Mouse (Mus musculus) heart, embryonic 12.5 days (tissue): ENCODE results near the gene Klhl5. TPM values are rescaled to one million over a fixed set of nuclear protein-coding genes. Genes with fewer than 3 reads are reported as not detected.

Source experiments
- ATAC-seq: fragments of 200-750 bp; cut with Nextera tagmentation; 2 replicates; pipeline ENCODE4 v1.8.0; 2017; ENCODE audit warnings: moderate TSS enrichment, moderate library complexity; ENCODE audit not compliant: insufficient number of reproducible peaks, low FRiP score
- H3K27ac ChIP-seq: fragments of 300-500 bp; sonication (generic); 2 replicates; pipeline ENCODE4 v1.5.1; 2016; ENCODE audit warnings: mild to moderate bottlenecking, moderate library complexity; ENCODE audit not compliant: poor library complexity, severe bottlenecking
- H3K27me3 ChIP-seq: fragments of 300-500 bp; sonication (generic); replicated peaks from 2 replicates; pipeline ENCODE4 v1.6.1; 2016; ENCODE audit warnings: mild to moderate bottlenecking, moderate library complexity
- H3K36me3 ChIP-seq: fragments of 300-500 bp; sonication (generic); 2 replicates; pipeline ENCODE4 v1.6.1; 2016; ENCODE audit warnings: mild to moderate bottlenecking, moderate library complexity
- H3K4me1 ChIP-seq: fragments of 300-500 bp; sonication (generic); replicated peaks from 2 replicates; pipeline ENCODE4 v1.6.1; 2016; ENCODE audit warnings: mild to moderate bottlenecking
- H3K4me2 ChIP-seq: fragments of 300-500 bp; sonication (generic); 2 replicates; pipeline ENCODE4 v1.6.1; 2016; ENCODE audit warnings: mild to moderate bottlenecking, moderate library complexity
- H3K4me3 ChIP-seq: fragments of 300-500 bp; sonication (generic); 2 replicates; pipeline ENCODE4 v1.5.1; 2016; ENCODE audit warnings: mild to moderate bottlenecking
- H3K9ac ChIP-seq: fragments of 300-500 bp; sonication (generic); 2 replicates; pipeline ENCODE4 v1.6.1; 2016; ENCODE audit warnings: mild to moderate bottlenecking, moderate library complexity
- H3K9me3 ChIP-seq: fragments of 300-500 bp; sonication (generic); replicated peaks from 2 replicates; pipeline ENCODE4 v1.6.1; 2016; ENCODE audit warnings: mild to moderate bottlenecking, moderate library complexity
- WGBS: fragments of 180-500 bp; shearing (Covaris S2); methylation state at CpG from one replicate; pipeline ENCODE4 v1.1.7; 2016; 5-methylcytosine and 5-hydroxymethylcytosine counted together
- polyA plus RNA-seq: library from polyadenylated mRNA; unstranded; fragments of >200 nt; fragmentation: Nextera tagmentation; extraction: Ambion mirVana; gene quantifications from 2 replicates; pipeline ENCODE4 v1.2.1, GENCODE M21; 2016

Klhl5 gene
- polyA plus RNA-seq, 1 experiment from 2014 or later = 18.8 TPM

GRCm38 (mm10) chr5:65199346-65200128, 92.2 kb downstream of the Klhl5 start, which contains the start of gene Wdr19:
Gene Wdr19, plus strand, starts transcription at chr5:65199696.
- under 1% methylated on average over 37 of the region's 37 CpGs for WGBS

DNA sequence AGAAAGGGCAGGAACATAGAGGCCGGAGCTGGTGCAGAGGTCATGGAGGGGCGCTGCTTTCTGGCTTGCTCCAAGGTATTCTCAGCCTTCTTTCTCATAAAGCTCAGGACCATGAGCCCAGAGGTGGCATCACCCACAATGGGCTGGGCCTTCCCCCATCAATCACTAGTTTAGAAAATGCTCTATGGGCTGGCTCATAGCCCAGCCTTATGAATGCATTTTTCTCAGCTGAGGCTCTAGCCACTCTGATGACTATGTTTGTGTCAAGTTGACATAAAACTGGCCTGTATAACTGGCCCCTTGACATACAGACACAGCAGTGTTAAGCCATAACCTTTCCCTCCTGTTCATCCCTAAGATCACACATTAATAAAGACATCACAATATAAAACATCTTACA, 97.4 kb downstream of the Klhl5 start:
- no peaks in the 10 kb centered on the region for H3K27me3 ChIP-seq
- no peak for ATAC-seq
- 83% methylated on average over 2 of the region's 2 CpGs for WGBS

More at GRCm38 (mm10) chr5:65199346-65200128, 92.2 kb downstream of the Klhl5 start, which contains the start of gene Wdr19:
- Histone ChIP-seq H3K27ac (peak within 1 kb of the TSS; percentile 53), H3K36me3 (no peaks in the 10 kb centered on the region), H3K27me3 (no peaks in the 10 kb centered on the region), H3K4me2 (peak within 1 kb of the TSS; percentile 75), H3K4me1 (peaks cover 5% of the 10 kb centered on the region), H3K9ac (peak within 1 kb of the TSS; percentile 73), H3K9me3 (no peaks in the 10 kb centered on the region), H3K4me3 (peak within 1 kb of the TSS; percentile 63)
- peak; percentile 100 for ATAC-seq

DNA sequence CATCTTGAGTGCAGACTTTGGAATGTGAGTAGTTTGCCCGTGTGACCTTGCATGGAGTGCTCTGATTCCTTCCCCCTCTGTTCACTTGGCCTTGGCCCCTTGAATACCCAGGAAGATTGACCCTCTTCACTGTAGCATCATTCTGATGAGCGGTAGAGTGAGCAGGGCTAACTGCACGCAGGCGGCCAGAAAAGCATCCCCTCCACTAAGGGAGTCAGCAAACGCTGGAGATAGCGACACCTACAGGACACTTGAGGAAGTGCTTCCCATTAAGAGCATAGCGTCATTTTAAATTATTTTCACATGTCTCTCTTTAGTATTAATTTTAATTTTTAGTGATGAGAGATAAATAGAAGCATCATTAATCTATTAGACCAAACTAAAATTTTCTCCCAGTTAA, 106.0 kb downstream of the Klhl5 start:
- WGBS = 28% methylated on average over 7 of the region's 7 CpGs
- Histone ChIP-seq H3K27ac (no peak overlapping the region), H3K9me3 (no peaks in the 10 kb centered on the region), H3K4me3 (no peak overlapping the region), H3K4me1 (no peaks in the 10 kb centered on the region), H3K27me3 (no peaks in the 10 kb centered on the region), H3K36me3 (peaks cover 3% of the 10 kb centered on the region), H3K4me2 (no peak overlapping the region), H3K9ac (no peak overlapping the region)
- no peak for ATAC-seq

More for the DNA sequence above, 97.4 kb downstream of the Klhl5 start:
- Histone ChIP-seq H3K4me3 (no peak overlapping the region), H3K4me1 (peaks cover 5% of the 10 kb centered on the region), H3K4me2 (no peak overlapping the region), H3K27ac (no peak overlapping the region), H3K36me3 (no peaks in the 10 kb centered on the region), H3K9ac (no peak overlapping the region), H3K9me3 (no peaks in the 10 kb centered on the region)

Other genes starting within 250 kb of the Klhl5 start
- 0.21 and 0.47 TPM in 2 replicates for gene Tlr1, start 174.0 kb upstream of the Klhl5 start, polyA plus RNA-seq
- 0.67 and 0.72 TPM in 2 replicates for gene Tlr6, start 147.4 kb upstream of the Klhl5 start, polyA plus RNA-seq
- 44.1 and 45.1 TPM in 2 replicates for gene Fam114a1, start 137.5 kb upstream of the Klhl5 start, polyA plus RNA-seq
- 0.27 TPM in 1 of 2 replicates, not detected in the other for gene Tmem156, start 15.4 kb upstream of the Klhl5 start, polyA plus RNA-seq
- 7.9 and 8.4 TPM in 2 replicates for gene Wdr19, start 92.2 kb downstream of the Klhl5 start, polyA plus RNA-seq
- 69.3 and 74.6 TPM in 2 replicates for gene Rfc1, start 228.1 kb downstream of the Klhl5 start, polyA plus RNA-seq
- gene Klb, start 240.8 kb downstream of the Klhl5 start, polyA plus RNA-seq = 0.15 TPM in 1 of 2 replicates, not detected in the other